Mouse (Mus musculus) bone marrow, adult 2 months (tissue): Measurements from ENCODE around the gene Tubg1.

ENCODE experiments used
- CTCF ChIP-seq: fragments of 200-500 bp; IDR thresholded peaks from 2 replicates; pipeline ENCODE4 v1.5.1; 2011; ENCODE audit warnings: low read length, control low read depth; ENCODE audit not compliant: control insufficient read depth, insufficient read depth
- POLR2A ChIP-seq: fragments of 200-500 bp; IDR thresholded peaks from 2 replicates; pipeline ENCODE4 v1.6.1; 2011; ENCODE audit warnings: low read depth, mild to moderate bottlenecking, control low read depth, low read length, borderline replicate concordance; ENCODE audit not compliant: control insufficient read depth

GRCm38 (mm10) chr11:101078121-101078520 lies 41.6 kb upstream of the Tubg1 start, which contains the start of gene Hsd17b1:
- TF ChIP-seq CTCF, result no peak
- no peak for TF ChIP-seq POLR2A
